In the genomic region with DNA sequence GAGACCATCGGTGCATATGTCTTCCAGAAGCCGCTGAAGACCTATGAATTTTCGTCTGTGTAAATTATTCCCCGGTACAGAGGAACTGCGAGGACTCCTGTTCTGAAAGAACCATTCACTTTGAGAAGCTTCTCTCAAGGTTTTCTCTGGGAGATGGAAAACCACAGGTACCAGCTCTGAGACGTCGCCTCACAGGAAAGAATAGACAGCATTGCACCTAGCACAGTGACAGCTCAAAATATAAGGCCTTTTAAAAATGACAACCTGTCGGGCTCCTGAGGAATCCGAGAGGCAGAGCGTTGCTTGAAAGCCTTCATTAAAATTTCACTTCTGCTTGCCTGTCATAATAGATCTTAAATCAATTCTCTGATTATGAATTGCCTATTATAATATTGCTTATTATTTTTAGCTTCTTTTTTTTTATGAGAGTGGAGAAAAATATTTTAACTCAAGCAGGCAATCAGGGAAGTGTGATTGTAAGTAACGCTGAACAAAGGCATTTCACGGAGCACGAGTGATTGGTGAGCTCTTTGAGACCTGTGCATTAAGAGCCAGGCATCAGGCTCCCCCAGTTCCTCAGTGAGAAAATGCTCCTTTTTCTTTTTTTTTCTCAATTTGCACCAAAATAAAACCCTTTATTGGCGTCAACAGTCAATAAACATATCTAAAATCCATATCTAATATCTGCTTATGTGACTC, we compare ENCODE assay signal across 28 mouse cellular contexts.
A peak's percentile ranks its signal among the peaks of the same experiment; 100 is the strongest.
DNase-seq lines count a peak whose midpoint lies in the region; ATAC-seq lines count a peak whose summit lies in the region.
"Had no signal": no experiment of that assay in that cellular context is flagged by ENCODE, and none has a peak within 500 bp of the region (broad histone marks: within the 10 kb centered on the region; RNA-seq: fewer than 3 reads in every experiment).

No protein-coding gene starts in this region.

- no peak overlapping the region for H3K4me2 ChIP-seq in forebrain, embryonic 13.5 days
- H3K4me2 ChIP-seq in midbrain, embryonic 14.5 days (ENCODE audit: low read length): no peak overlapping the region
- no peak overlapping the region for H3K4me2 ChIP-seq in midbrain, embryonic 11.5 days
- no peak overlapping the region for H3K4me2 ChIP-seq in forebrain, embryonic 14.5 days (ENCODE audit: low read length)
- H3K4me2 ChIP-seq: heart, embryonic 12.5 days; kidney, embryonic 15.5 days; limb, embryonic 12.5 days; liver, embryonic 15.5 days; lung, embryonic 14.5 days; neural tube, embryonic 12.5 days had no signal

- H3K27ac ChIP-seq in forebrain, embryonic 13.5 days: no peak overlapping the region
- H3K27ac ChIP-seq in forebrain, embryonic 10.5 days: no peak overlapping the region
- H3K27ac ChIP-seq in midbrain, embryonic 14.5 days (replicated peaks; ENCODE audit: low read depth, low read length): peak overlapping the region; percentile 13; the same call in 1 of the 2 replicates
- H3K27ac ChIP-seq in midbrain, embryonic 11.5 days (ENCODE audit: low read depth, low read length): no peak overlapping the region
- H3K27ac ChIP-seq in forebrain, embryonic 14.5 days (ENCODE audit: low read depth, low read length): peak overlapping the region; percentile 15; the same call in 1 of the 2 replicates
- H3K27ac ChIP-seq: gastrocnemius, adult 2 months; heart, adult 2 months; kidney, embryonic 15.5 days; left cerebral cortex, adult 2 months; limb, embryonic 12.5 days; liver, embryonic 15.5 days; neural tube, embryonic 12.5 days; stomach, postnatal 0 days had no signal

- H3K4me3 ChIP-seq in forebrain, embryonic 13.5 days: no peak overlapping the region
- no peak overlapping the region for H3K4me3 ChIP-seq in forebrain, embryonic 10.5 days
- H3K4me3 ChIP-seq in midbrain, embryonic 14.5 days (replicated peaks; ENCODE audit: low read depth, low read length): no peak overlapping the region
- H3K4me3 ChIP-seq in midbrain, embryonic 11.5 days (ENCODE audit: low read depth, low read length): no peak overlapping the region
- no peak overlapping the region for H3K4me3 ChIP-seq in forebrain, embryonic 14.5 days (ENCODE audit: low read depth, low read length)
- H3K4me3 ChIP-seq: gastrocnemius, adult 2 months; heart, adult 2 months; heart, embryonic 12.5 days; kidney, embryonic 15.5 days; left cerebral cortex, adult 2 months; limb, embryonic 12.5 days; liver, embryonic 15.5 days; neural tube, embryonic 12.5 days had no signal

- ATAC-seq in forebrain, embryonic 13.5 days: peak; percentile 63; the same call in 1 of the 2 replicates
- ATAC-seq in midbrain, embryonic 14.5 days (ENCODE audit: low FRiP score, low TSS enrichment): no peak
- no peak for ATAC-seq in midbrain, embryonic 11.5 days (ENCODE audit: low FRiP score)
- ATAC-seq in forebrain, embryonic 14.5 days: peak; percentile 54

- H3K27me3 ChIP-seq in forebrain, embryonic 13.5 days: no peaks in the 10 kb centered on the region
- H3K27me3 ChIP-seq in forebrain, embryonic 10.5 days (ENCODE audit: poor library complexity, severe bottlenecking): no peaks in the 10 kb centered on the region
- H3K27me3 ChIP-seq in midbrain, embryonic 14.5 days (ENCODE audit: control insufficient read depth, insufficient read depth, low read length): no peaks in the 10 kb centered on the region
- no peaks in the 10 kb centered on the region for H3K27me3 ChIP-seq in midbrain, embryonic 11.5 days (ENCODE audit: control insufficient read depth, insufficient read depth, low read length)
- H3K27me3 ChIP-seq in forebrain, embryonic 14.5 days (replicated peaks; ENCODE audit: control insufficient read depth, insufficient read depth, low read length): no peaks in the 10 kb centered on the region
- H3K27me3 ChIP-seq: heart, embryonic 12.5 days; kidney, embryonic 15.5 days; limb, embryonic 12.5 days; liver, embryonic 15.5 days; neural tube, embryonic 12.5 days had no signal

- no peaks in the 10 kb centered on the region for H3K36me3 ChIP-seq in forebrain, embryonic 13.5 days (ENCODE audit: poor library complexity, severe bottlenecking)
- no peaks in the 10 kb centered on the region for H3K36me3 ChIP-seq in forebrain, embryonic 10.5 days (replicated peaks)
- no peaks in the 10 kb centered on the region for H3K36me3 ChIP-seq in midbrain, embryonic 14.5 days (ENCODE audit: control insufficient read depth, insufficient read depth, low read length)
- no peaks in the 10 kb centered on the region for H3K36me3 ChIP-seq in midbrain, embryonic 11.5 days (ENCODE audit: control insufficient read depth, insufficient read depth, low read length)
- H3K36me3 ChIP-seq in forebrain, embryonic 14.5 days (ENCODE audit: control insufficient read depth, insufficient read depth, low read length): no peaks in the 10 kb centered on the region
- H3K36me3 ChIP-seq: G1E; heart, embryonic 12.5 days; kidney, embryonic 15.5 days; limb, embryonic 12.5 days; liver, embryonic 15.5 days; neural tube, embryonic 12.5 days had no signal

- no peak overlapping the region for H3K9ac ChIP-seq in forebrain, embryonic 13.5 days
- H3K9ac ChIP-seq in midbrain, embryonic 14.5 days (replicated peaks; ENCODE audit: low read length): no peak overlapping the region
- H3K9ac ChIP-seq in midbrain, embryonic 11.5 days (ENCODE audit: low read length): no peak overlapping the region
- H3K9ac ChIP-seq in forebrain, embryonic 14.5 days (ENCODE audit: low read length): no peak overlapping the region
- H3K9ac ChIP-seq: heart, embryonic 12.5 days; kidney, embryonic 15.5 days; limb, embryonic 12.5 days; liver, embryonic 15.5 days; lung, embryonic 14.5 days; neural tube, embryonic 12.5 days had no signal

- DNase-seq in forebrain, embryonic 10.5 days (ENCODE audit: extremely low spot score, low spot score): no peak
- peak; percentile 43 for DNase-seq in midbrain, embryonic 14.5 days
- no peak for DNase-seq in midbrain, embryonic 11.5 days (ENCODE audit: low spot score, missing footprints)
- DNase-seq in forebrain, embryonic 14.5 days (ENCODE audit: low spot score): peak; percentile 44
- no peak for DNase-seq in adrenal gland, adult 8-10 months
- no peak for DNase-seq in layer of hippocampus, adult 9-11 months
- DNase-seq: adrenal gland, postnatal 25 days; cerebellum, adult 8-10 months; cerebellum, postnatal 25 days; gastrocnemius, adult 2 months; gastrocnemius, postnatal 36 days; heart, adult 2 months; heart, postnatal 4 days; kidney, adult 18-20 months; kidney, postnatal 25 days; lung, postnatal 14 days; thymus, adult 18-20 months; thymus, postnatal 25 days had no signal

- H3K9me3 ChIP-seq in forebrain, embryonic 13.5 days (replicated peaks): no peaks in the 10 kb centered on the region
- H3K9me3 ChIP-seq in forebrain, embryonic 10.5 days: no peaks in the 10 kb centered on the region
- H3K9me3 ChIP-seq in midbrain, embryonic 14.5 days (ENCODE audit: control insufficient read depth, low read length): no peaks in the 10 kb centered on the region
- H3K9me3 ChIP-seq in midbrain, embryonic 11.5 days (ENCODE audit: control insufficient read depth, low read length): no peaks in the 10 kb centered on the region
- no peaks in the 10 kb centered on the region for H3K9me3 ChIP-seq in forebrain, embryonic 14.5 days (replicated peaks; ENCODE audit: control insufficient read depth, low read length)
- H3K9me3 ChIP-seq: heart, embryonic 12.5 days; kidney, embryonic 15.5 days; limb, embryonic 12.5 days; liver, embryonic 15.5 days; neural tube, embryonic 12.5 days had no signal

- H3K4me1 ChIP-seq in forebrain, embryonic 13.5 days: peaks cover 11% of the 10 kb centered on the region
- H3K4me1 ChIP-seq in forebrain, embryonic 10.5 days: no peaks in the 10 kb centered on the region
- H3K4me1 ChIP-seq in midbrain, embryonic 14.5 days (ENCODE audit: control insufficient read depth, insufficient read depth, low read length): 0 out of 2 replicates have a peak, but pooled peaks cover 7% of the 10 kb centered on the region
- H3K4me1 ChIP-seq in midbrain, embryonic 11.5 days (ENCODE audit: control insufficient read depth, insufficient read depth, low read length): no peaks in the 10 kb centered on the region
- 0 out of 2 replicates have a peak, but pooled peaks cover 2% of the 10 kb centered on the region for H3K4me1 ChIP-seq in forebrain, embryonic 14.5 days (ENCODE audit: control insufficient read depth, insufficient read depth, low read length)
- H3K4me1 ChIP-seq: heart, embryonic 12.5 days; kidney, embryonic 15.5 days; liver, embryonic 15.5 days; neural tube, embryonic 12.5 days had no signal

- 63% methylated on average over 14 of the region's 14 CpGs for WGBS in forebrain, embryonic 13.5 days
- 89% methylated on average over 14 of the region's 14 CpGs for WGBS in forebrain, embryonic 10.5 days
- 62% methylated on average over 14 of the region's 14 CpGs for WGBS in midbrain, embryonic 14.5 days
- WGBS in midbrain, embryonic 11.5 days: 90% methylated on average over 14 of the region's 14 CpGs
- WGBS in forebrain, embryonic 14.5 days: 67% methylated on average over 14 of the region's 14 CpGs

Comparison
In these comparisons a context has a peak if more than half of its experiments do, and no peak if none do; other contexts are left out.
1. H3K27ac ChIP-seq: peak in midbrain, embryonic 14.5 days (single experiment) and forebrain, embryonic 14.5 days (single experiment); none in forebrain, embryonic 13.5 days (single experiment), forebrain, embryonic 10.5 days (single experiment) and midbrain, embryonic 11.5 days (single experiment).
2. DNase-seq: peak in midbrain, embryonic 14.5 days (single experiment) and forebrain, embryonic 14.5 days (single experiment); none in forebrain, embryonic 10.5 days (single experiment), midbrain, embryonic 11.5 days (single experiment), adrenal gland, adult 8-10 months (single experiment) and layer of hippocampus, adult 9-11 months (single experiment).
3. ATAC-seq: peak in forebrain, embryonic 13.5 days (single experiment) and forebrain, embryonic 14.5 days (single experiment); none in midbrain, embryonic 14.5 days (single experiment) and midbrain, embryonic 11.5 days (single experiment).